Mouse (Mus musculus): ENCODE results near the gene Srgap1.

DNA sequence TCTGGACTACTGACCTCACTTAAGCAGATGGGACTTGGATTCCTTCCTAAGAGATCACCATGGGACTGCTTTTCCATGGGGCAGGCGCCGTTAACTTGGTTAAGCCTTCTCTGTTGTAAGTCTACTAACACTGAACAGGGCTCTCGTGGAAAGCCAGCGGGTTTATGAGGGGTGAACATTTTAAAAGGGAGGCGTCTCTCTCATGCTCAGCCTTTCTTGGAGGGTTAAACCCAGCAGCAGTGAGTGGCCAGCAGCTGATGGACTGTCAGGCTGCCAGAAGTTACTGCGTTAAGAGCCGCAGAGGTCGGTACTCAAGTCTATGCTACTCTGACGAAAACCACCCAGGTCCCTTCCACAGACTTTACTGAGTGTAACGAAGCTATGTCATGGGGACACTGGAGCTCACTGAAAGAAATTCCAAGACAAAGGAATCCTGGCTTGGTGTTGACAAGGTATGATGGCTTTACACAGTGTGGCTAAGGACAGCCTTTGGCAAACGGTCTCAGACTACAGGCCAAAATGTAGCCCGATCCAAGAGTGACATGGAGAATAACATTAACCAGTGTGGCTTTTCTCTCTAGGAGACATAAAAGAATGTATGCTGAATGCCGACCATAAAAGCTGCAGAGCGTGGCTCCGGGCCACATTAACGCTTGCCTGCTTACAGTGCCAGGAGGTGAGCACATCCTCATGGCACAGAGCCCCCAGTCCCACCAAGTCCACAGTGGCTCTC lies 209.8 kb downstream of the Srgap1 start:
- no peak for TF ChIP-seq CTCF (IDR thresholded peaks at IDR 0.05; ENCODE audit: low read depth, low read length)
- no peak for TF ChIP-seq POLR2AphosphoS5 (IDR thresholded peaks at IDR 0.05; ENCODE audit: insufficient replicate concordance, low read depth, low read length)

Measured in G1E (cell line).